Mouse (Mus musculus) CD4-positive, CD25-positive, alpha-beta regulatory T cell, adult 4 months (primary cell): ENCODE results near the gene Sri. TPM values are rescaled to one million over a fixed set of nuclear protein-coding genes. Genes with fewer than 3 reads are reported as not detected.

Source experiments
- ATAC-seq: one replicate; pipeline ENCODE4 v1.8.0; 2017
- polyA plus RNA-seq, 2 experiments: library from polyadenylated mRNA; unstranded; fragments of 100-300 nt; shearing (Covaris generic); gene quantifications; one replicate each; pipeline ENCODE4 v1.2.1; 2017

Gene Sri
- polyA plus RNA-seq, 2 experiments from 2014 or later: 607 to 653 TPM

DNA sequence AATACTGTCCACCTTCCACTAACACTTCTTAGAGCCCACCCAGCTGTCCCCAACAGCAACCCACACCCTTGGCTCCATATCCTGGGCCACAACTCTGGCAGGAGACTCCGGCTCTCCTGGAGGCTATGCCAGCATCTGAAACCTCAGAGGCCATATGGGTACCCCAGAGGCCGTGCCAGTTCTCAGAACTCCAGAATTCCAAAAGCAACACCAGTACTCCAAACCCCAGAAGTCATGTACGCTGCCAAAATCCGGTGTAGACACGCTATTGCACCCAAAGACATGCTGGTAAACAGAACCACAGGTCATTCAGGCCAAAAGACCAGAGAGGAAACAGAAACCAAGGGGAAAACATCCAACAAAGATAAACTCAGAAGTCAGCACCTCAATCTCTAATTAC, 66.4 kb downstream of the Sri start:
- ATAC-seq: no peak

DNA sequence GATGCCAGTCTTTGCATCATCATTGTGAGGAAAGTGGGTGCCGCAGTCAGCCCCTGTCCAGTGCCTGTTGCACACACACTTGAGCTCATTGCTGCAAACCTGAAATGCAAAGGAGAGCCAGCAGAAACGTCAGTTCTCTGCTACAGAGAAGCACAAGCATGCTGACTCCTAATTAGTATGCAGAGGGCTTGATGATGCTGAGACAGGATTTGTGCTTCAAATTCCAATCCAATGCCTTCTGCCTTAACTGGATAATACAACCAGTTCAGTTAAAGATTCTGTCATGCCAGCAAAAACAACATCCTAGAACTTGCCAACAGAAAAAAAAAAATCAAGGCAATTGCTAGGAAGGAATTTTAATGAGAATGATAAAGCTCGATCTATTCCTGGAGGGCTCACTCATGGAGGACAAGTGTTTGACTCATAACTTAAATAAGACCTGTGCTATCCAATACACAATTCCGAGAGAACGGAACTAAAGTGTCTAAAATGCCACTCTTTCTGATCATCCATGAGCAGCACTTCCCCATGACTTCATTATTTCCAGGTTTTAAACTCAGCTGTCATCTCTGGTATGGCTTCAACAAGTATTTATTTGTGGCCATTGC, 70.8 kb downstream of the Sri start:
- no peak for ATAC-seq

Other genes starting within 250 kb of the Sri start
- gene Steap4, start 85.6 kb upstream of the Sri start, polyA plus RNA-seq: not detected